In the genomic region with DNA sequence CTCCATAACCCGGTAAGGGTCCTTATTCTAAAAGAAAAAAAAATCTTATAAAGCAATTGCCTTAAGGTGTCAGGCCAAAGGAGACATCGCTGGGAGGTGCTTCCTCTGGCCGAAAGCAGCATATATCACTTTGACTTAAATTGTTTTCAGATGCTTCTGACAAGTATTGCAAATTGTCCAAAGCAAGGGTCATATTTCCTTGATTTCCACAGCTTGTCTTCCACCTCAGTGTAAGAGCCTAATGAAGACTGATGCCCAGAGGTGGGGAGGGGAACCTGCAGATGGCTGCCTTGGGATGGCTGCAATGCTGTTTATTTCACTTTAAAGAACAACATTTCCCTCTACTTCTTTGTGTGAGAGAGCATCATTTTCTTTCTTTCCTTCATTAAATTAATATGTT, we compare ENCODE assay signal across 24 mouse cellular contexts. TPM values are rescaled to one million over a fixed set of nuclear protein-coding genes. Genes with fewer than 3 reads are reported as not detected.
DNase-seq lines count a peak whose midpoint lies in the region; ATAC-seq and TF ChIP-seq lines count a peak whose summit lies in the region.
"Had no signal": no experiment of that assay in that cellular context is flagged by ENCODE, and none has a peak within 500 bp of the region (broad histone marks: within the 10 kb centered on the region; RNA-seq: fewer than 3 reads in every experiment).

No protein-coding gene starts in this region.

- H3K9ac ChIP-seq in neural tube, embryonic 12.5 days: no peak overlapping the region
- no peak overlapping the region for H3K9ac ChIP-seq in liver, postnatal 0 days (replicated peaks)
- H3K9ac ChIP-seq: forebrain, embryonic 13.5 days; forebrain, postnatal 0 days; hindbrain, embryonic 12.5 days had no signal

- H3K4me3 ChIP-seq in neural tube, embryonic 12.5 days: no peak overlapping the region
- no peak overlapping the region for H3K4me3 ChIP-seq in embryonic facial prominence, embryonic 10.5 days
- no peak overlapping the region for H3K4me3 ChIP-seq in limb, embryonic 10.5 days
- no peak overlapping the region for H3K4me3 ChIP-seq in liver, postnatal 0 days (ENCODE audit: low read depth, low read length)
- H3K4me3 ChIP-seq: forebrain, embryonic 13.5 days; heart, embryonic 10.5 days; hindbrain, embryonic 12.5 days had no signal

- no peak overlapping the region for H3K4me2 ChIP-seq in neural tube, embryonic 12.5 days (replicated peaks)
- H3K4me2 ChIP-seq in liver, postnatal 0 days (ENCODE audit: low read depth, low read length): no peak overlapping the region
- H3K4me2 ChIP-seq: forebrain, embryonic 13.5 days; hindbrain, embryonic 12.5 days had no signal

- H3K27me3 ChIP-seq in neural tube, embryonic 12.5 days (replicated peaks): no peaks in the 10 kb centered on the region
- H3K27me3 ChIP-seq in embryonic facial prominence, embryonic 10.5 days (replicated peaks; ENCODE audit: low read depth, poor library complexity, severe bottlenecking): no peaks in the 10 kb centered on the region
- no peaks in the 10 kb centered on the region for H3K27me3 ChIP-seq in limb, embryonic 10.5 days (ENCODE audit: low read depth, poor library complexity, severe bottlenecking)
- no peaks in the 10 kb centered on the region for H3K27me3 ChIP-seq in liver, postnatal 0 days (ENCODE audit: insufficient read depth, low read length)
- H3K27me3 ChIP-seq: CH12.LX; forebrain, embryonic 13.5 days; hindbrain, embryonic 12.5 days had no signal

- no peak for TF ChIP-seq EP300 in liver, postnatal 0 days (IDR thresholded peaks at IDR 0.05; ENCODE audit: low read depth)

- no peaks in the 10 kb centered on the region for H3K36me3 ChIP-seq in neural tube, embryonic 12.5 days
- no peaks in the 10 kb centered on the region for H3K36me3 ChIP-seq in embryonic facial prominence, embryonic 10.5 days (replicated peaks)
- no peaks in the 10 kb centered on the region for H3K36me3 ChIP-seq in limb, embryonic 10.5 days
- H3K36me3 ChIP-seq in liver, postnatal 0 days (replicated peaks; ENCODE audit: insufficient read depth, low read length): no peaks in the 10 kb centered on the region
- H3K36me3 ChIP-seq: heart, embryonic 10.5 days; hindbrain, embryonic 12.5 days had no signal

- WGBS in neural tube, embryonic 12.5 days: 19% methylated on average over 3 of the region's 3 CpGs
- 40% methylated on average over 3 of the region's 3 CpGs for WGBS in embryonic facial prominence, embryonic 10.5 days
- WGBS in limb, embryonic 10.5 days: 9% methylated on average over 3 of the region's 3 CpGs
- WGBS in liver, postnatal 0 days (ENCODE audit: insufficient replicate concordance): 69% methylated on average over 3 of the region's 3 CpGs

- no peak for TF ChIP-seq CTCF in liver, postnatal 0 days (IDR thresholded peaks at IDR 0.05; ENCODE audit: low read depth)

- no peaks in the 10 kb centered on the region for H3K9me3 ChIP-seq in neural tube, embryonic 12.5 days
- no peaks in the 10 kb centered on the region for H3K9me3 ChIP-seq in embryonic facial prominence, embryonic 10.5 days
- H3K9me3 ChIP-seq in limb, embryonic 10.5 days (replicated peaks): no peaks in the 10 kb centered on the region
- H3K9me3 ChIP-seq in liver, postnatal 0 days (ENCODE audit: low read length): no peaks in the 10 kb centered on the region
- H3K9me3 ChIP-seq: forebrain, embryonic 13.5 days; heart, embryonic 10.5 days; hindbrain, embryonic 12.5 days had no signal

- no peak for DNase-seq in neural tube, embryonic 10.5 days (ENCODE audit: extremely low spot score, low spot score)
- peak; percentile 30 for DNase-seq in embryonic facial prominence, embryonic 10.5 days (ENCODE audit: low spot score)
- peak; percentile 42 for DNase-seq in limb, embryonic 10.5 days (ENCODE audit: low spot score)
- no peak for DNase-seq in thymus, postnatal 0 days (ENCODE audit: low spot score)
- DNase-seq in frontal cortex, postnatal 10 days (ENCODE audit: low spot score in 2 of 2): no peak
- no peak for DNase-seq in liver, postnatal 0 days
- DNase-seq: adrenal gland, postnatal 14 days; cerebellum, adult 2 months; gastrocnemius, postnatal 10 days; heart, adult 18-20 months; heart, postnatal 10 days; heart, postnatal 4 days had no signal

- no peak overlapping the region for H3K27ac ChIP-seq in neural tube, embryonic 12.5 days
- H3K27ac ChIP-seq in embryonic facial prominence, embryonic 10.5 days (replicated peaks): no peak overlapping the region
- no peak overlapping the region for H3K27ac ChIP-seq in limb, embryonic 10.5 days
- no peak overlapping the region for H3K27ac ChIP-seq in liver, postnatal 0 days (ENCODE audit: low read depth)
- H3K27ac ChIP-seq: forebrain, embryonic 13.5 days; heart, embryonic 10.5 days; hindbrain, embryonic 12.5 days had no signal

- ATAC-seq in neural tube, embryonic 12.5 days (ENCODE audit: low FRiP score, low read depth): peak; percentile 58; the same call in 1 of the 2 replicates
- no peak for ATAC-seq in liver, postnatal 0 days
- ATAC-seq: activated CD4-positive, CD25-positive, alpha-beta regulatory T cell, adult 4 months; hindbrain, embryonic 16.5 days; Patski had no signal

- no peaks in the 10 kb centered on the region for H3K4me1 ChIP-seq in neural tube, embryonic 12.5 days
- H3K4me1 ChIP-seq in embryonic facial prominence, embryonic 10.5 days: peaks cover 16% of the 10 kb centered on the region
- H3K4me1 ChIP-seq in limb, embryonic 10.5 days: peaks cover 17% of the 10 kb centered on the region
- no peaks in the 10 kb centered on the region for H3K4me1 ChIP-seq in liver, postnatal 0 days (ENCODE audit: insufficient read depth)
- H3K4me1 ChIP-seq: forebrain, embryonic 13.5 days; heart, embryonic 10.5 days; hindbrain, embryonic 12.5 days had no signal

RNA-seq across cellular contexts. Expression of a gene that starts 1.0 kb away (rescaled TPM):
- polyA plus RNA-seq in neural tube, embryonic 12.5 days (2016; fragmentation: Nextera tagmentation; extraction: Ambion mirVana): not detected in 2 replicates
- not detected in 2 replicates for polyA plus RNA-seq in embryonic facial prominence, embryonic 10.5 days (2016; fragmentation: Nextera tagmentation; extraction: Ambion mirVana)
- not detected in 2 replicates for polyA plus RNA-seq in limb, embryonic 10.5 days (2016; fragmentation: Nextera tagmentation; extraction: Ambion mirVana)
- polyA plus RNA-seq in thymus, postnatal 0 days (2015; fragmentation: Nextera tagmentation; extraction: Ambion mirVana): not detected in 2 replicates
- not detected in 2 replicates for polyA plus RNA-seq in liver, postnatal 0 days (2015; fragmentation: Nextera tagmentation; extraction: Ambion mirVana)
- polyA plus RNA-seq: activated CD4-positive, CD25-positive, alpha-beta regulatory T cell, adult 4 months; cerebellum, adult 2 months; embryonic facial prominence, embryonic 14.5 days; forebrain, embryonic 13.5 days; forebrain, postnatal 0 days; heart, embryonic 10.5 days; heart, embryonic 14.5 days; hindbrain, embryonic 12.5 days; hindbrain, embryonic 16.5 days; intestine, embryonic 14.5 days; Patski had no signal

RNA-seq across cellular contexts. Expression of a gene that starts 7.0 kb away (rescaled TPM):
- polyA plus RNA-seq in neural tube, embryonic 12.5 days (2016; fragmentation: Nextera tagmentation; extraction: Ambion mirVana): not detected in 2 replicates
- polyA plus RNA-seq in embryonic facial prominence, embryonic 10.5 days (2016; fragmentation: Nextera tagmentation; extraction: Ambion mirVana): not detected in 2 replicates
- polyA plus RNA-seq in limb, embryonic 10.5 days (2016; fragmentation: Nextera tagmentation; extraction: Ambion mirVana): not detected in 2 replicates
- polyA plus RNA-seq in thymus, postnatal 0 days (2015; fragmentation: Nextera tagmentation; extraction: Ambion mirVana): not detected in 2 replicates
- not detected in 2 replicates for polyA plus RNA-seq in liver, postnatal 0 days (2015; fragmentation: Nextera tagmentation; extraction: Ambion mirVana)
- polyA plus RNA-seq: activated CD4-positive, CD25-positive, alpha-beta regulatory T cell, adult 4 months; cerebellum, adult 2 months; embryonic facial prominence, embryonic 14.5 days; forebrain, embryonic 13.5 days; forebrain, postnatal 0 days; heart, embryonic 10.5 days; heart, embryonic 14.5 days; hindbrain, embryonic 12.5 days; hindbrain, embryonic 16.5 days; intestine, embryonic 14.5 days; Patski had no signal

RNA-seq across cellular contexts. Expression of a gene that starts 15.0 kb away (rescaled TPM):
- polyA plus RNA-seq in neural tube, embryonic 12.5 days (2016; fragmentation: Nextera tagmentation; extraction: Ambion mirVana): not detected in 2 replicates
- not detected in 2 replicates for polyA plus RNA-seq in embryonic facial prominence, embryonic 10.5 days (2016; fragmentation: Nextera tagmentation; extraction: Ambion mirVana)
- not detected in 2 replicates for polyA plus RNA-seq in limb, embryonic 10.5 days (2016; fragmentation: Nextera tagmentation; extraction: Ambion mirVana)
- polyA plus RNA-seq in thymus, postnatal 0 days (2015; fragmentation: Nextera tagmentation; extraction: Ambion mirVana): not detected in 2 replicates
- polyA plus RNA-seq in liver, postnatal 0 days (2015; fragmentation: Nextera tagmentation; extraction: Ambion mirVana): not detected in 2 replicates
- polyA plus RNA-seq: activated CD4-positive, CD25-positive, alpha-beta regulatory T cell, adult 4 months; cerebellum, adult 2 months; embryonic facial prominence, embryonic 14.5 days; forebrain, embryonic 13.5 days; forebrain, postnatal 0 days; heart, embryonic 10.5 days; heart, embryonic 14.5 days; hindbrain, embryonic 12.5 days; hindbrain, embryonic 16.5 days; intestine, embryonic 14.5 days; Patski had no signal

RNA-seq across cellular contexts. Expression of a gene that starts 42.2 kb away (rescaled TPM):
- not detected in 2 replicates for polyA plus RNA-seq in neural tube, embryonic 12.5 days (2016; fragmentation: Nextera tagmentation; extraction: Ambion mirVana)
- not detected in 2 replicates for polyA plus RNA-seq in embryonic facial prominence, embryonic 10.5 days (2016; fragmentation: Nextera tagmentation; extraction: Ambion mirVana)
- not detected in 2 replicates for polyA plus RNA-seq in limb, embryonic 10.5 days (2016; fragmentation: Nextera tagmentation; extraction: Ambion mirVana)
- not detected in 2 replicates for polyA plus RNA-seq in thymus, postnatal 0 days (2015; fragmentation: Nextera tagmentation; extraction: Ambion mirVana)
- not detected in 2 replicates for polyA plus RNA-seq in liver, postnatal 0 days (2015; fragmentation: Nextera tagmentation; extraction: Ambion mirVana)
- polyA plus RNA-seq: activated CD4-positive, CD25-positive, alpha-beta regulatory T cell, adult 4 months; cerebellum, adult 2 months; embryonic facial prominence, embryonic 14.5 days; forebrain, embryonic 13.5 days; forebrain, postnatal 0 days; heart, embryonic 10.5 days; heart, embryonic 14.5 days; hindbrain, embryonic 12.5 days; hindbrain, embryonic 16.5 days; intestine, embryonic 14.5 days; Patski had no signal

RNA-seq across cellular contexts. Expression of a gene that starts 47.1 kb away (rescaled TPM):
- not detected in 2 replicates for polyA plus RNA-seq in neural tube, embryonic 12.5 days (2016; fragmentation: Nextera tagmentation; extraction: Ambion mirVana)
- not detected in 2 replicates for polyA plus RNA-seq in embryonic facial prominence, embryonic 10.5 days (2016; fragmentation: Nextera tagmentation; extraction: Ambion mirVana)
- not detected in 2 replicates for polyA plus RNA-seq in limb, embryonic 10.5 days (2016; fragmentation: Nextera tagmentation; extraction: Ambion mirVana)
- polyA plus RNA-seq in thymus, postnatal 0 days (2015; fragmentation: Nextera tagmentation; extraction: Ambion mirVana): not detected in 2 replicates
- polyA plus RNA-seq in liver, postnatal 0 days (2015; fragmentation: Nextera tagmentation; extraction: Ambion mirVana): not detected in 2 replicates
- polyA plus RNA-seq: activated CD4-positive, CD25-positive, alpha-beta regulatory T cell, adult 4 months; cerebellum, adult 2 months; embryonic facial prominence, embryonic 14.5 days; forebrain, embryonic 13.5 days; forebrain, postnatal 0 days; heart, embryonic 10.5 days; heart, embryonic 14.5 days; hindbrain, embryonic 12.5 days; hindbrain, embryonic 16.5 days; intestine, embryonic 14.5 days; Patski had no signal

Comparison
In these comparisons a context has a peak if more than half of its experiments do, and no peak if none do; other contexts are left out.
1. DNase-seq: peak in embryonic facial prominence, embryonic 10.5 days (single experiment) and limb, embryonic 10.5 days (single experiment); none in neural tube, embryonic 10.5 days (single experiment), thymus, postnatal 0 days (single experiment), frontal cortex, postnatal 10 days (0 of 2) and liver, postnatal 0 days (single experiment).